ENCODE assay signal across 10 mouse cellular contexts in the genomic region with DNA sequence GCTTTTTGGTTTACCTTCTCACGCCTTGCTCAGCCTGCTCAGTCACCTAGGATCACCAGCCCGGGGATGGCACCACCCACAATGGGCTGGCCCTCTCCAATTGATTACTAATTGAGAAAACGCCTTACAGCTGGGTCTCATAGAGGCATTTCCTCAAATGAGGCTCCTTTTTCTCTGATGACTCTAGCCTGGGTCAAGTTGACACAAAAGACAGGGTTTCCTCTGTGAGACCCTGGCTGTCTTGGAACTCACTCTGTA. TPM values are rescaled to one million over a fixed set of nuclear protein-coding genes. Genes with fewer than 3 reads are reported as not detected.
DNase-seq lines count a peak whose midpoint lies in the region; ATAC-seq lines count a peak whose summit lies in the region.
"Had no signal": no experiment of that assay in that cellular context is flagged by ENCODE, and none has a peak within 500 bp of the region (broad histone marks: within the 10 kb centered on the region; RNA-seq: fewer than 3 reads in every experiment).

No protein-coding gene starts in this region.

- peaks cover 20% of the 10 kb centered on the region for H3K4me1 ChIP-seq in forebrain, embryonic 13.5 days
- peaks cover 8% of the 10 kb centered on the region; the same call in 1 of the 2 replicates for H3K4me1 ChIP-seq in forebrain, embryonic 16.5 days (replicated peaks; ENCODE audit: control insufficient read depth, insufficient read depth, low read length)
- peaks cover 2% of the 10 kb centered on the region for H3K4me1 ChIP-seq in embryonic facial prominence, embryonic 11.5 days (ENCODE audit: control insufficient read depth, insufficient read depth, low read length)
- H3K4me1 ChIP-seq in liver, embryonic 12.5 days = peaks cover 56% of the 10 kb centered on the region

- no peaks in the 10 kb centered on the region for H3K36me3 ChIP-seq in forebrain, embryonic 13.5 days (ENCODE audit: poor library complexity, severe bottlenecking)
- H3K36me3 ChIP-seq in forebrain, embryonic 16.5 days (ENCODE audit: control insufficient read depth, insufficient read depth) = no peaks in the 10 kb centered on the region
- no peaks in the 10 kb centered on the region for H3K36me3 ChIP-seq in embryonic facial prominence, embryonic 11.5 days (replicated peaks; ENCODE audit: control insufficient read depth, insufficient read depth, low read depth, low read length)
- no peaks in the 10 kb centered on the region for H3K36me3 ChIP-seq in liver, embryonic 12.5 days

- ATAC-seq in forebrain, embryonic 13.5 days = no peak
- no peak for ATAC-seq in forebrain, embryonic 16.5 days
- no peak for ATAC-seq in embryonic facial prominence, embryonic 11.5 days (replicated peaks; ENCODE audit: insufficient number of reproducible peaks, low FRiP score, low TSS enrichment, low read depth)
- no peak for ATAC-seq in liver, embryonic 12.5 days

- H3K4me3 ChIP-seq in forebrain, embryonic 13.5 days = no peak overlapping the region
- no peak overlapping the region for H3K4me3 ChIP-seq in forebrain, embryonic 16.5 days (replicated peaks; ENCODE audit: low read length)
- H3K4me3 ChIP-seq in embryonic facial prominence, embryonic 11.5 days (ENCODE audit: low read depth, low read length) = no peak overlapping the region
- no peak overlapping the region for H3K4me3 ChIP-seq in liver, embryonic 12.5 days

- WGBS in forebrain, embryonic 13.5 days = 29% methylated on average over 3 of the region's 3 CpGs
- WGBS in forebrain, embryonic 16.5 days = 46% methylated on average over 3 of the region's 3 CpGs
- WGBS in embryonic facial prominence, embryonic 11.5 days = 17% methylated on average over 3 of the region's 3 CpGs
- WGBS in liver, embryonic 12.5 days (ENCODE audit: insufficient replicate concordance) = 41% methylated on average over 3 of the region's 3 CpGs

- H3K27me3 ChIP-seq in forebrain, embryonic 13.5 days = no peaks in the 10 kb centered on the region
- H3K27me3 ChIP-seq in forebrain, embryonic 16.5 days (replicated peaks; ENCODE audit: control insufficient read depth, insufficient read depth, low read length) = no peaks in the 10 kb centered on the region
- H3K27me3 ChIP-seq in embryonic facial prominence, embryonic 11.5 days (ENCODE audit: control insufficient read depth, insufficient read depth, low read length) = no peaks in the 10 kb centered on the region
- 0 out of 2 replicates have a peak, but pooled peaks cover 2% of the 10 kb centered on the region for H3K27me3 ChIP-seq in liver, embryonic 12.5 days (replicated peaks)

- H3K4me2 ChIP-seq in forebrain, embryonic 13.5 days = no peak overlapping the region
- H3K4me2 ChIP-seq in forebrain, embryonic 16.5 days (ENCODE audit: low read length) = no peak overlapping the region
- H3K4me2 ChIP-seq in embryonic facial prominence, embryonic 11.5 days (ENCODE audit: low read depth, low read length) = no peak overlapping the region
- H3K4me2 ChIP-seq in liver, embryonic 12.5 days = peak overlapping the region; percentile 67; the same call in 1 of the 2 replicates

- no peaks in the 10 kb centered on the region for H3K9me3 ChIP-seq in forebrain, embryonic 13.5 days (replicated peaks)
- H3K9me3 ChIP-seq in forebrain, embryonic 16.5 days (ENCODE audit: control insufficient read depth, low read length) = no peaks in the 10 kb centered on the region
- no peaks in the 10 kb centered on the region for H3K9me3 ChIP-seq in embryonic facial prominence, embryonic 11.5 days (replicated peaks; ENCODE audit: control insufficient read depth, low read length)
- no peaks in the 10 kb centered on the region for H3K9me3 ChIP-seq in liver, embryonic 12.5 days (replicated peaks)

- DNase-seq in kidney, postnatal 10 days = peak; percentile 19
- no peak for DNase-seq in kidney, adult 11 months
- DNase-seq in embryonic facial prominence, embryonic 11.5 days (ENCODE audit: low spot score) = peak; percentile 25
- no peak for DNase-seq in cerebellum, adult 9-10 months
- no peak for DNase-seq in urinary bladder, postnatal 25 days (ENCODE audit: low spot score)
- DNase-seq: lung, adult 18-20 months; spleen, adult 18-20 months had no signal

- no peak overlapping the region for H3K27ac ChIP-seq in forebrain, embryonic 13.5 days
- no peak overlapping the region for H3K27ac ChIP-seq in forebrain, embryonic 16.5 days (ENCODE audit: low read length)
- H3K27ac ChIP-seq in embryonic facial prominence, embryonic 11.5 days (replicated peaks; ENCODE audit: low read depth, low read length) = peak overlapping the region; percentile 78; the same call in 1 of the 2 replicates
- H3K27ac ChIP-seq in liver, embryonic 12.5 days = peak overlapping the region; percentile 69; the same call in 1 of the 2 replicates

- 0 out of 2 replicates have a peak overlapping the region, but pooled peaks have one; percentile 38 for H3K9ac ChIP-seq in forebrain, embryonic 13.5 days
- H3K9ac ChIP-seq in forebrain, embryonic 16.5 days (replicated peaks; ENCODE audit: low read depth, low read length) = no peak overlapping the region
- H3K9ac ChIP-seq in embryonic facial prominence, embryonic 11.5 days (replicated peaks; ENCODE audit: low read length) = no peak overlapping the region; the same call in 1 of the 2 replicates
- no peak overlapping the region for H3K9ac ChIP-seq in liver, embryonic 12.5 days

RNA-seq across cellular contexts. Expression of a gene that starts 2.2 kb away (rescaled TPM):
- polyA plus RNA-seq in forebrain, embryonic 13.5 days (2015; fragmentation: Nextera tagmentation; extraction: Ambion mirVana) = 73.3 and 85.4 TPM in 2 replicates
- 69.8 and 81.5 TPM in 2 replicates for polyA plus RNA-seq in forebrain, embryonic 16.5 days (2015; fragmentation: Nextera tagmentation; extraction: Ambion mirVana)
- polyA plus RNA-seq in embryonic facial prominence, embryonic 11.5 days (2014; fragmentation: Nextera tagmentation; extraction: Ambion mirVana) = 36.1 and 36.8 TPM in 2 replicates
- polyA plus RNA-seq in liver, embryonic 12.5 days (2016; fragmentation: Nextera tagmentation; extraction: Ambion mirVana) = 35.7 and 38.5 TPM in 2 replicates

Comparison
In these comparisons a context has a peak if more than half of its experiments do, and no peak if none do; other contexts are left out.
1. DNase-seq: peak in kidney, postnatal 10 days (single experiment) and embryonic facial prominence, embryonic 11.5 days (single experiment); none in kidney, adult 11 months (single experiment), cerebellum, adult 9-10 months (single experiment) and urinary bladder, postnatal 25 days (single experiment).
2. H3K27ac ChIP-seq: peak in embryonic facial prominence, embryonic 11.5 days (single experiment) and liver, embryonic 12.5 days (single experiment); none in forebrain, embryonic 13.5 days (single experiment) and forebrain, embryonic 16.5 days (single experiment).